ENCODE assay signal across 9 mouse cellular contexts in genomic region chr8:30924160-30924534, GRCm38 (mm10).
DNase-seq lines count a peak whose midpoint lies in the region; ATAC-seq and TF ChIP-seq lines count a peak whose summit lies in the region.
"Had no signal": no experiment of that assay in that cellular context is flagged by ENCODE, and none has a peak within 500 bp of the region (broad histone marks: within the 10 kb centered on the region; RNA-seq: fewer than 3 reads in every experiment).

No protein-coding gene starts in this region.

- peak overlapping the region; percentile 37 for H3K4me2 ChIP-seq in embryonic facial prominence, embryonic 15.5 days (replicated peaks)
- H3K4me2 ChIP-seq in hindbrain, embryonic 14.5 days (replicated peaks) = peak overlapping the region; percentile 35
- peak overlapping the region; percentile 35; the same call in 1 of the 2 replicates for H3K4me2 ChIP-seq in midbrain, postnatal 0 days (ENCODE audit: low read depth, low read length, poor library complexity, severe bottlenecking)
- H3K4me2 ChIP-seq in liver, postnatal 0 days (ENCODE audit: low read depth, low read length) = no peak overlapping the region
- H3K4me2 ChIP-seq: lung, embryonic 14.5 days had no signal

- peaks cover 6% of the 10 kb centered on the region for H3K27me3 ChIP-seq in embryonic facial prominence, embryonic 15.5 days
- no peaks in the 10 kb centered on the region for H3K27me3 ChIP-seq in hindbrain, embryonic 14.5 days (ENCODE audit: control insufficient read depth, insufficient read depth, low read length)
- no peaks in the 10 kb centered on the region for H3K27me3 ChIP-seq in midbrain, postnatal 0 days (ENCODE audit: insufficient read depth, low read length)
- H3K27me3 ChIP-seq in liver, postnatal 0 days (ENCODE audit: insufficient read depth, low read length) = 0 out of 2 replicates have a peak, but pooled peaks cover 2% of the 10 kb centered on the region

- no peak overlapping the region for H3K9ac ChIP-seq in embryonic facial prominence, embryonic 15.5 days
- peak overlapping the region; percentile 37; the same call in 1 of the 2 replicates for H3K9ac ChIP-seq in hindbrain, embryonic 14.5 days
- H3K9ac ChIP-seq in midbrain, postnatal 0 days (replicated peaks; ENCODE audit: low read length, poor library complexity, severe bottlenecking) = no peak overlapping the region
- H3K9ac ChIP-seq in liver, postnatal 0 days (replicated peaks) = no peak overlapping the region
- H3K9ac ChIP-seq: lung, embryonic 14.5 days had no signal

- peak overlapping the region; percentile 33; the same call in 1 of the 2 replicates for H3K4me3 ChIP-seq in layer of hippocampus, adult 2 months
- H3K4me3 ChIP-seq in embryonic facial prominence, embryonic 15.5 days (replicated peaks) = 0 out of 2 replicates have a peak overlapping the region, but pooled peaks have one; percentile 10
- no peak overlapping the region for H3K4me3 ChIP-seq in hindbrain, embryonic 14.5 days (replicated peaks; ENCODE audit: low read length)
- H3K4me3 ChIP-seq in midbrain, postnatal 0 days (ENCODE audit: low read depth, low read length) = no peak overlapping the region
- H3K4me3 ChIP-seq in liver, postnatal 0 days (ENCODE audit: low read depth, low read length) = no peak overlapping the region

- no peaks in the 10 kb centered on the region for H3K9me3 ChIP-seq in embryonic facial prominence, embryonic 15.5 days (replicated peaks)
- no peaks in the 10 kb centered on the region for H3K9me3 ChIP-seq in hindbrain, embryonic 14.5 days (ENCODE audit: control insufficient read depth, low read length)
- H3K9me3 ChIP-seq in midbrain, postnatal 0 days (ENCODE audit: low read length) = no peaks in the 10 kb centered on the region
- H3K9me3 ChIP-seq in liver, postnatal 0 days (ENCODE audit: low read length) = no peaks in the 10 kb centered on the region

- DNase-seq in layer of hippocampus, adult 2 months (ENCODE audit: low spot score in 2 of 2) = no peak
- no peak for DNase-seq in layer of hippocampus, adult 11-12 months (ENCODE audit: low spot score)
- no peak for DNase-seq in hindbrain, embryonic 14.5 days (ENCODE audit: low spot score)
- DNase-seq in midbrain, postnatal 0 days (ENCODE audit: low spot score) = no peak
- no peak for DNase-seq in liver, postnatal 0 days
- no peak for DNase-seq in cerebellum, postnatal 36 days
- no peak for DNase-seq in thymus, postnatal 14 days

- H3K36me3 ChIP-seq in embryonic facial prominence, embryonic 15.5 days = no peaks in the 10 kb centered on the region
- no peaks in the 10 kb centered on the region for H3K36me3 ChIP-seq in hindbrain, embryonic 14.5 days (replicated peaks; ENCODE audit: control insufficient read depth, insufficient read depth)
- H3K36me3 ChIP-seq in midbrain, postnatal 0 days (ENCODE audit: insufficient read depth, low read length) = no peaks in the 10 kb centered on the region
- no peaks in the 10 kb centered on the region for H3K36me3 ChIP-seq in liver, postnatal 0 days (replicated peaks; ENCODE audit: insufficient read depth, low read length)

- 31% methylated on average over 5 of the region's 5 CpGs for WGBS in embryonic facial prominence, embryonic 15.5 days
- WGBS in hindbrain, embryonic 14.5 days = 14% methylated on average over 5 of the region's 5 CpGs
- WGBS in midbrain, postnatal 0 days = 10% methylated on average over 5 of the region's 5 CpGs
- WGBS in liver, postnatal 0 days (ENCODE audit: insufficient replicate concordance) = 36% methylated on average over 5 of the region's 5 CpGs

- no peak for TF ChIP-seq CTCF in layer of hippocampus, adult 2 months (conservative IDR thresholded peaks at IDR 0.05)
- no peak for TF ChIP-seq CTCF in midbrain, postnatal 0 days (IDR thresholded peaks at IDR 0.05)
- TF ChIP-seq CTCF in liver, postnatal 0 days (IDR thresholded peaks at IDR 0.05; ENCODE audit: low read depth) = no peak

- no peak for ATAC-seq in embryonic facial prominence, embryonic 15.5 days (ENCODE audit: insufficient number of reproducible peaks, low FRiP score, low TSS enrichment, low read depth)
- peak; percentile 87 for ATAC-seq in hindbrain, embryonic 14.5 days (ENCODE audit: low FRiP score)
- peak; percentile 67; the same call in 1 of the 2 replicates for ATAC-seq in midbrain, postnatal 0 days (ENCODE audit: low FRiP score)
- no peak for ATAC-seq in liver, postnatal 0 days

- H3K27ac ChIP-seq in layer of hippocampus, adult 2 months = no peak overlapping the region
- H3K27ac ChIP-seq in embryonic facial prominence, embryonic 15.5 days (replicated peaks) = no peak overlapping the region
- peak overlapping the region; percentile 65 for H3K27ac ChIP-seq in hindbrain, embryonic 14.5 days
- H3K27ac ChIP-seq in midbrain, postnatal 0 days (ENCODE audit: low read depth, low read length) = peak overlapping the region; percentile 60
- H3K27ac ChIP-seq in liver, postnatal 0 days (ENCODE audit: low read depth) = no peak overlapping the region

- TF ChIP-seq EP300 in liver, postnatal 0 days (IDR thresholded peaks at IDR 0.05; ENCODE audit: low read depth) = no peak

- peaks cover 3% of the 10 kb centered on the region; the same call in 1 of the 2 replicates for H3K4me1 ChIP-seq in embryonic facial prominence, embryonic 15.5 days
- H3K4me1 ChIP-seq in hindbrain, embryonic 14.5 days (replicated peaks; ENCODE audit: control insufficient read depth, insufficient read depth, low read length) = peaks cover 19% of the 10 kb centered on the region
- H3K4me1 ChIP-seq in midbrain, postnatal 0 days (ENCODE audit: insufficient read depth, low read length) = peaks cover 5% of the 10 kb centered on the region; the same call in 1 of the 2 replicates
- H3K4me1 ChIP-seq in liver, postnatal 0 days (ENCODE audit: insufficient read depth) = no peaks in the 10 kb centered on the region

Comparison
In these comparisons a context has a peak if more than half of its experiments do, and no peak if none do; other contexts are left out.
1. H3K27ac ChIP-seq: peak in hindbrain, embryonic 14.5 days (single experiment) and midbrain, postnatal 0 days (single experiment); none in layer of hippocampus, adult 2 months (single experiment), embryonic facial prominence, embryonic 15.5 days (single experiment) and liver, postnatal 0 days (single experiment).
2. H3K4me3 ChIP-seq: peak in layer of hippocampus, adult 2 months (single experiment) and embryonic facial prominence, embryonic 15.5 days (single experiment); none in hindbrain, embryonic 14.5 days (single experiment), midbrain, postnatal 0 days (single experiment) and liver, postnatal 0 days (single experiment).
3. ATAC-seq: peak in hindbrain, embryonic 14.5 days (single experiment) and midbrain, postnatal 0 days (single experiment); none in embryonic facial prominence, embryonic 15.5 days (single experiment) and liver, postnatal 0 days (single experiment).